Mouse (Mus musculus) CH12.LX (cell line): ENCODE measurements at regions not wholly inside any gene's neighbourhood (a gene's known extent, or its start where the extent isn't known, plus 50 kb on each side); places are given as distances from the start of the nearest gene placed in this dataset.

Experiments
- CHD2 ChIP-seq: IDR thresholded peaks from 2 replicates; pipeline ENCODE4 v1.6.1; 2011; ENCODE audit warnings: low read length, improper control_type of control experiment
- CTCF ChIP-seq, 2 experiments: IDR thresholded peaks in 1 of 2; conservative IDR thresholded peaks in 1 of 2; 2 replicates each; pipeline ENCODE4 v1.5.1; 2011 to 2012; ENCODE audit warnings: low read depth in 2 of 2, low read length in 2 of 2, improper control_type of control experiment in 1 of 2, inconsistent platforms in 1 of 2, mild to moderate bottlenecking in 1 of 2, moderate library complexity in 1 of 2
- ELF1 ChIP-seq: IDR thresholded peaks from 2 replicates; pipeline ENCODE4 v1.6.1; 2014; ENCODE audit warnings: low read depth, mild to moderate bottlenecking, inconsistent platforms, low read length, improper control_type of control experiment
- GABPA ChIP-seq: IDR thresholded peaks from 2 replicates; pipeline ENCODE4 v1.6.1; 2012; ENCODE audit warnings: low read depth, low read length, improper control_type of control experiment, inconsistent platforms; ENCODE audit not compliant: insufficient replicate concordance
- NELFE ChIP-seq: IDR thresholded peaks from 2 replicates; pipeline ENCODE4 v1.6.1; 2011; ENCODE audit warnings: low read depth, low read length, improper control_type of control experiment
- POLR2A ChIP-seq: IDR thresholded peaks from 2 replicates; pipeline ENCODE4 v1.6.1; 2011; ENCODE audit warnings: low read depth, mild to moderate bottlenecking, improper control_type of control experiment, low read length
- SMC3 ChIP-seq: IDR thresholded peaks from 2 replicates; pipeline ENCODE4 v1.6.1; 2011; ENCODE audit warnings: low read depth, low read length, improper control_type of control experiment

- TF ChIP-seq NELFE: no peak
- TF ChIP-seq POLR2A: no peak
- TF ChIP-seq ELF1: no peak
- TF ChIP-seq CTCF (conservative IDR thresholded peaks at IDR 0.05 in 1 of 2, IDR thresholded peaks at IDR 0.05 in 1 of 2; ENCODE audit: low read depth in 2 of 2, low read length in 2 of 2): no peak
- TF ChIP-seq CHD2: no peak
- no peak for TF ChIP-seq GABPA
- TF ChIP-seq SMC3: no peak
Observed at GRCm38 (mm10) chr11:112327606-112328005, 454.4 kb upstream of the Sox9 start.
